Mouse (Mus musculus) right cerebral cortex, postnatal 4 days (tissue): Measurements from ENCODE around the gene Thap3.

Source experiments
- DNase-seq: peaks from one replicate; pipeline ENCODE4 v3.0.0-alpha.2; 2022

Gene Thap3

GRCm38 (mm10) chr4:152008622-152009075, 19.9 kb upstream of the Thap3 start, which contains the start of gene Klhl21:
Gene Klhl21 (plus strand): TSS chr4:152008803.
- peak; percentile 79 for DNase-seq

GRCm38 (mm10) chr4:152008148-152008500, 19.3 kb upstream of the Thap3 start:
- no peak for DNase-seq

- no peak for DNase-seq
These were observed 18.8 kb upstream of the Thap3 start for GRCm38 (mm10) chr4:152007481-152008147.

- no peak for DNase-seq
These were observed 18.0 kb upstream of the Thap3 start for GRCm38 (mm10) chr4:152006812-152007211.

- DNase-seq: no peak
These were observed 17.3 kb upstream of the Thap3 start for GRCm38 (mm10) chr4:152006137-152006536.

GRCm38 (mm10) chr4:152002063-152002462, 13.3 kb upstream of the Thap3 start:
- no peak for DNase-seq

GRCm38 (mm10) chr4:152001335-152001734, 12.5 kb upstream of the Thap3 start:
- DNase-seq: no peak

- no peak for DNase-seq
These were observed 12.1 kb upstream of the Thap3 start for GRCm38 (mm10) chr4:152000906-152001305.

GRCm38 (mm10) chr4:151999481-151999880, 10.7 kb upstream of the Thap3 start:
- DNase-seq: no peak

GRCm38 (mm10) chr4:151997701-151998100, 8.9 kb upstream of the Thap3 start:
- no peak for DNase-seq

- no peak for DNase-seq
These were observed 8.1 kb upstream of the Thap3 start for GRCm38 (mm10) chr4:151996951-151997222.

GRCm38 (mm10) chr4:151996173-151996950, 7.6 kb upstream of the Thap3 start, which contains the start of gene Phf13:
Gene Phf13 (minus strand): TSS chr4:151996258.
- DNase-seq: peak; percentile 97

- peak; percentile 42 for DNase-seq
These were observed 6.8 kb upstream of the Thap3 start for GRCm38 (mm10) chr4:151995371-151996172.

GRCm38 (mm10) chr4:151994228-151995171, 5.7 kb upstream of the Thap3 start:
- DNase-seq: no peak

GRCm38 (mm10) chr4:151993035-151993434, 4.2 kb upstream of the Thap3 start:
- no peak for DNase-seq

GRCm38 (mm10) chr4:151992091-151992490, 3.3 kb upstream of the Thap3 start:
- DNase-seq: no peak

GRCm38 (mm10) chr4:151989110-151989488, 302 bp upstream of the Thap3 start:
- no peak for DNase-seq

GRCm38 (mm10) chr4:151988014-151988341, 819 bp downstream of the Thap3 start:
- DNase-seq: no peak

GRCm38 (mm10) chr4:151986650-151987049, 2.1 kb downstream of the Thap3 start:
- DNase-seq: no peak

- no peak for DNase-seq
These were observed 2.9 kb downstream of the Thap3 start for GRCm38 (mm10) chr4:151985886-151986285.

GRCm38 (mm10) chr4:151983560-151983959, 5.2 kb downstream of the Thap3 start:
- DNase-seq: no peak

GRCm38 (mm10) chr4:151983043-151983442, 5.8 kb downstream of the Thap3 start:
- no peak for DNase-seq

GRCm38 (mm10) chr4:151981363-151981762, 7.4 kb downstream of the Thap3 start:
- peak; percentile 81 for DNase-seq
